Mouse (Mus musculus): ENCODE results near the gene Rnf225. TPM values are rescaled to one million over a fixed set of nuclear protein-coding genes. Genes with fewer than 3 reads are reported as not detected.

Gene Rnf225
- 0.08 and 0.30 TPM in 2 replicates for polyA plus RNA-seq (2015; fragmentation: Nextera tagmentation; extraction: Ambion mirVana)

DNA sequence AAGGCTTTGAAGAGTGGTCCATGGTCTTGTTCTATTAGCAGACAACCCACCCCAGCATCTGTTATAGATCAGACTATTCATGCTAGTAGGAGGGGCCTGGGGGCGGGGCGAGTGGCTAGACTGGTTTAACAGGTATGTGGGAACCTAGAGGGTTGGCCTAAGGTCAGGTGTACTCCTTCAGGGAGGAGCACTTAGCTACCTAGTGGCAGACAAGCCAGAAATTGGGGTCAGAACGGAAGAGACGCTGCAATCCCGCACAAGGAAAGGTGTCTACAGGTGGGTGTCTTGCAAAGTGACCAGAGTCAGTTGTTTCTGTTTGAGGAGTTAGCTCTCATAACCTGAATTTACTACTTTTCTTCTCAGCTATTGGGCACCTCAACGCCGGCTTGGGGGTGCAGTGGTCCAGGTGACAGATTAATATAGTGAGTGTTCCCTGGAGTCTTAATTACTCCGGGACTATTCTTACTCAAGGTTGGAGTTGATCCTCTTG is at the start of gene Rnf225:
TSS of gene Rnf225 (plus strand) at position 226 of the 490 bp plus-strand sequence.

DNA sequence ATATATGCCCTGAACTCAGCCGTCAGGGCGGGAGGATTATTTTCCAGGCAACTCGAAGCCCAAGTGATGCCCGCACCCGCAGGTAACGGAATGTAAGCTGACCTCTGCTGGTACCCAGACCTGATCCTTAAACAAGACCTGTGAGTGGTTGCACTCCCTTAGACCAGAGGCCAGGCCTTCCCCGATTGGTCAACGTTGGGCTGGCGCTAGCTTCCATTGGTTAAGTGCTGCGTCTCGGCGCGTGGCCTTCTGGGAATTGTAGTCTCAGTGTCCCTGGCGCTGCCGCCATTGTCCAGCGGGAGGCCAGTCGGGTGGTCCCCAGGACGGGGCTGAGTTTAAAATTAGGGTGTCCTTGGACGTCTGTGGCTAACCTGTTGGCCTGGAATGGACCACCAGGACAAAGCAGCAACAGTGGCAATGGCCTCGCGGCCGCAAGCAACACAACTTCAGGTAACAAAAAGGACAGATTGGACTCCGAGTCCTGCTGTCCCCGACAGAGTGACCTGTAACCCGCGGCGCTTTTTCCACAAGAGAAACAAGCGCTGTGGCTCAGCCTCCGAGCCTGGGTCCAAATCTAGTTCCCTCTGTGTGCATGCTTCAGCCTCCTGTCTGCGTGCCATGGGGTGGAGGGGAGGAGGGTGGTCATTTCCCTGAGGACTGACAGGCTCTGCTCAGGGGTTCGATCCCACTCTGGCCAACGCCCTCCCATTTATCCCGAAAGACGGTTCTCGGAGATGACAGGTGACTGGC is 46.1 kb upstream of the Rnf225 start, which contains the start of gene Zfp128:
TSS of gene Zfp128 (plus strand) at position 267 of the 750 bp plus-strand sequence.

DNA sequence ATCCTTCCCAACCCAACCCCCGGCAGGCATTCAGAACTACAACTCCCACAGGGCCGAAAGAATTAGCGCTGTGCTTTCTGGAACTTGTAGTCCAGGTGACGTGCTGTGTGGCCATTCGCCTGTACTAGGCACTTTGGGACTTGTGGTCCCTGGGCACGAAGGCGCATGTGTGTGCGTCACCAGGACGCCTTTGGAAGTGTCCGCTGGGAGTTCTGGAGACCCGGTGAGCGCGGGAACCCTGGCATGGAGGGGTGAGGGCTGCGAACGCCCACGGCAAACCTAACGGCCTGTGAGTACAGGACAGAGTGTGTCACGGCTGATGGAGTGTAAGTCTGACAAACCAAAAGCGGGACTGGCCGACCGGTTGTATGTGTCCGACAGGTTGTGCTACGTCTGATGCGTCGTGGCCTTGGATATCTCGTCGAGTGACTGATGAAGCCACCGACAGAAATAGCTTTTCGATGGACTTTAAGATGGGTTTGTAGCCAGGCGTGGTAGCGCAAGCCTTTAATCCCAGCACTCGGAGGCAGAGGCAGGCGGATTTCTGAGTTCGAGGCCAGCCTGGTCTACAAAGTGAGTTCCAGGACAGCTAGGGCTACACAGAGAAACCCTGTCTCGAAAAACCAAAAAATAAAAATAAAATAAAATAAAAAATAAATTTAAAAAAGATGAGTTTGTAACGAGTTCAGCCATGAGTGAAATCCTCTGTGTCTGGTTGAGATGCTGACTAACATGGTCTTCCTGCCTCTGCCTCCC is 29.4 kb upstream of the Rnf225 start, which contains the start of gene Zscan22:
TSS of gene Zscan22 (plus strand) at position 161 of the 756 bp plus-strand sequence.

DNA sequence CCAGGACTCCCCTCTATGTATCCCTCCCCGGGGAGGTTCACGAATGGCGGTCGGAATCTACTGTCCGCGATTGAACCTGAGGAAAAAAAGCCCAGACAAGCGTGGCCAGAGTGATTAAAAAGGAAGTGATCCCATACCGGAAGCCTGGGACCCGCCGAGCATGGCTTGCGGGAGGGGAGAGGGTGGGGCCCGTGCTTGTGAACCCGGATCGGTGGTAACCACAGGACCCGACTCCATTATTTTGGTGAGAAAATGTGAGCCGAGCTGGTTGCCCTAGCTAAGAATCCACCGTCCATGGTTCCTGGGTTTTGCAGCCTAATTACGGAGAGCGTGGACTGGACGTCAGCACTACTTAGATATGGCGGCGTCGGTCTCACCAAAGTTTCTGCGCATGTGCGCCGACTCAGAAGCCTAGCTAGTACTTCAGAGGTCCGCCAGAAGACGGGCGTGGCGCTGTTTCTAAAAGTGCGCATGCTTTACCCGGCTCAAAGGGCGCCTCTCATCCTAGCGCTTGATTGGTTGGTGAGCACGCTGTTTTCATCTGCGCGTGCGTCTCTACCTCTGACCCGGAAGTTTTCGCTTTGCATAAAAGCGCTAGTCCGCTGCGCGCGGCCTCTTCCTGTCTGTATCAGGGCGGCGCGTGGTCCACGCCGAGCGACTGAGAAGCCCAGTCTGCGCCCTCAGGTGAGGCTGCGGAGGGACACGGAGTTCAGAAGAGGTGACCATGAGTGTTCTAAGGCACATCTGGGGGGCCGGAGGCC is 5.3 kb upstream of the Rnf225 start, which contains the start of gene Rps5:
TSS of gene Rps5 (plus strand) at position 586 of the 761 bp plus-strand sequence.

DNA sequence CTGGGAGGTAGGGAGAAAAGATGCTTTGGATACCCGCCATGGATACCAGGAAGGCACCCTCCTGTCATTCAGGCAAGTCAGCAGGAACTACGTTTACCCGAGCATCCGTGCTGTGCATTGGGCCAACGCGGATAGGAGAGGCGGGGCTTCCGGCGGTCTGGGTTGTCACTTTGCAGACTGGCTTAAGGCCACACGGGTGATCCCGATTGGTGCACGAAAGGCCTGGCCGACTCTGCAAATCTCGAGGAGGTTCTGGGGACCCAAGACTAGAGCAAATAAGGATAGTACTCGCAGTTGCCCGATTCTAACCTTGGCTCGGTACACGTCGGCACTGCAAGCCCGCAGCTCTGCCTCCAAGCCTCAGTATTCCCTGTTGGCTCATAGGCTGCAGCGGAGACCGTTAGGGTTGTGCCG is 38.5 kb downstream of the Rnf225 start, which contains the start of gene Zfp324:
TSS of gene Zfp324 (plus strand) at position 161 of the 414 bp plus-strand sequence.

DNA sequence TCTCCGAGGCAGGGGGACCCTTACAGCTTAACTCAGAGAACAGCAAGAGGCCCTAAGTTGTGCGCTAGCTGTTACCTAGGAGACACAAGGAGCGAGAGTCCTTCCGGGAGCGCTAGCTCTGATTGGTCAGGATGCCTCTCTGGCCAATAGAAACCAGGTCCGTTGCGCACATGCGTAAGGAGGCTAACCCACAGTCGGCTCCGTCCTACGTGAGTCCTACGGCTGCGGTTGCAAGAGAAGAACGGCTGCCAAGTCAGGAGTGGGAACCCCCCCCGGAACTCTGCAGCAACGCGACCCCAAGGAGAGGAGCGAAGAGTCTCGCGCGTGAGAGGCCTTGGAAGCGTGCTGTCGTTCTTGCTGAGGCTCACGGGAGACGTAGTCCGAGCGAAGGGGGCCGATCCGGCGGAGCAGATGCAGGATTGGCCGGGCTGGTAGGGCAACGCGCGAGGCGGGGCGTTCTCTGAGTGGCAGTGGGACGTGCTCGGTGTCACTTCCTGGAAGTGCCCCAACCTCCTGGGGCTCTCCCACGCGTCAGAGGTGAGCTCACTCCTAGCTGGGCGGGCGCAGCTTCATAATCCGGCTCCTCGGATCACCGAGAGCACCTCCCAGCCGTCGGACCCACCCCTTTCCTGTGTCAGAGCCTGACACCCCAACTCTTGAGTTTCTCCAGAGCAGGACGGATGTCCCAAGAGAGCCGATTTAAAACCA is 50.6 kb downstream of the Rnf225 start, which contains the start of gene Zfp446:
TSS of gene Zfp446 (plus strand) at position 167 of the 708 bp plus-strand sequence.

Other genes starting within 250 kb of the Rnf225 start
- not detected in 2 replicates for gene Vmn2r55, start 242.4 kb upstream of the Rnf225 start, polyA plus RNA-seq (2015; fragmentation: Nextera tagmentation; extraction: Ambion mirVana)
- not detected in 2 replicates for gene Vmn2r56, start 192.4 kb upstream of the Rnf225 start, polyA plus RNA-seq (2015; fragmentation: Nextera tagmentation; extraction: Ambion mirVana)
- gene Zscan18, start 123.8 kb upstream of the Rnf225 start, polyA plus RNA-seq (2015; fragmentation: Nextera tagmentation; extraction: Ambion mirVana): 4.0 and 4.5 TPM in 2 replicates
- 6.0 and 7.4 TPM in 2 replicates for gene Zfp329, start 108.6 kb upstream of the Rnf225 start, polyA plus RNA-seq (2015; fragmentation: Nextera tagmentation; extraction: Ambion mirVana)
- 17.2 and 23.7 TPM in 2 replicates for gene Zfp110, start 92.7 kb upstream of the Rnf225 start, polyA plus RNA-seq (2015; fragmentation: Nextera tagmentation; extraction: Ambion mirVana)
- gene Zfp128, start 46.2 kb upstream of the Rnf225 start, polyA plus RNA-seq (2015; fragmentation: Nextera tagmentation; extraction: Ambion mirVana): 1.7 and 2.3 TPM in 2 replicates
- 6.5 and 6.6 TPM in 2 replicates for gene Zscan22, start 29.6 kb upstream of the Rnf225 start, polyA plus RNA-seq (2015; fragmentation: Nextera tagmentation; extraction: Ambion mirVana)
- 865 and 1,106 TPM in 2 replicates for gene Rps5, start 5.1 kb upstream of the Rnf225 start, polyA plus RNA-seq (2015; fragmentation: Nextera tagmentation; extraction: Ambion mirVana)
- 6.2 and 7.5 TPM in 2 replicates for gene Zfp324, start 38.4 kb downstream of the Rnf225 start, polyA plus RNA-seq (2015; fragmentation: Nextera tagmentation; extraction: Ambion mirVana)
- gene Zfp446, start 50.4 kb downstream of the Rnf225 start, polyA plus RNA-seq (2015; fragmentation: Nextera tagmentation; extraction: Ambion mirVana): 3.8 and 6.0 TPM in 2 replicates
- 1.9 and 3.0 TPM in 2 replicates for gene Slc27a5, start 70.8 kb downstream of the Rnf225 start, polyA plus RNA-seq (2015; fragmentation: Nextera tagmentation; extraction: Ambion mirVana)
- 104 and 137 TPM in 2 replicates for gene Trim28, start 71.7 kb downstream of the Rnf225 start, polyA plus RNA-seq (2015; fragmentation: Nextera tagmentation; extraction: Ambion mirVana)
- 9.3 and 12.6 TPM in 2 replicates for gene Zbtb45, start 82.6 kb downstream of the Rnf225 start, polyA plus RNA-seq (2015; fragmentation: Nextera tagmentation; extraction: Ambion mirVana)
- gene Chmp2a, start 107.4 kb downstream of the Rnf225 start, polyA plus RNA-seq (2015; fragmentation: Nextera tagmentation; extraction: Ambion mirVana): 265 and 267 TPM in 2 replicates
- gene Ube2m, start 110.9 kb downstream of the Rnf225 start, polyA plus RNA-seq (2015; fragmentation: Nextera tagmentation; extraction: Ambion mirVana): 103 and 124 TPM in 2 replicates
- 1.7 and 2.9 TPM in 2 replicates for gene Mzf1, start 127.3 kb downstream of the Rnf225 start, polyA plus RNA-seq (2015; fragmentation: Nextera tagmentation; extraction: Ambion mirVana)
- not detected in 2 replicates for gene Vmn1r85, start 167.8 kb downstream of the Rnf225 start, polyA plus RNA-seq (2015; fragmentation: Nextera tagmentation; extraction: Ambion mirVana)
- not detected in 2 replicates for gene Vmn1r86, start 192.5 kb downstream of the Rnf225 start, polyA plus RNA-seq (2015; fragmentation: Nextera tagmentation; extraction: Ambion mirVana)
- not detected in 2 replicates for gene Vmn1r87, start 212.7 kb downstream of the Rnf225 start, polyA plus RNA-seq (2015; fragmentation: Nextera tagmentation; extraction: Ambion mirVana)
- gene Vmn1r88, start 232.2 kb downstream of the Rnf225 start, polyA plus RNA-seq (2015; fragmentation: Nextera tagmentation; extraction: Ambion mirVana): not detected in 2 replicates

All from adrenal gland, postnatal 0 days (tissue).